Mouse (Mus musculus): ENCODE data around the gene Tmem191c.

The Tmem191c gene

DNA sequence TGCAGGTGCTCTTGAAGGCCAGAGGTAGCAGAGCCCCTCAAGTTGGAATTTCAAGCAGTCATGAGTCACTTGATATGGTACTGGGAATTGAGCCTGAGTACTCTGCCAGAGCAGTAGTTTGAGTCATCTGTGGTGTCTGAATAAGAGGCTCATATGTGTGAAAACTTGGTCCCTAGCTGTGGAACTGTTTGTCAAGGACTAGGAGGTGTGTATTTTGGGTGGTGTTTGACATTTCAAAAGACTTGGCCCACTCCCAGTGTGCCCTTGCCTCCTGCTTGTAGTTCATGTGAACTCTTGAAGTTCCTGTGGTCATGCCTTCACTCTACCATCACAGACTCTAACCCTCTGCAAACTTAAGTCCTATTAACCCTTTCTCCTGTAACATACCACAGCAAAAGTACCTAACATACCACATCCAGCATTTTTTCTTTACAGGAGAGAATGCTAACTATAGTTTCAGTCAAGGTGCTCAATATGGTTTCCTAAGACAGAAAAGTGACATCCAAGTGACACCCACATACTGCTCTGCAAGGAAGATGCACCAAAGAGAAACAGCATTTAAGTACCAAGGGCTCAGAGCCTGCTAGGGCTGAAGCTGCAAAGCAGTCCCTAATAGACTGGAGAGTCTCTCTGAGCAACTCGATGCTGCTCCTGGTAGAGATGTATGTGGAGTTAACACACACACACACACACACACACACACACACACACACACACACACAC, 54.1 kb downstream of the Tmem191c start:
- in situ Hi-C loops (cut with MboI): no loop called here

GRCm38 (mm10) chr16:17331116-17331515, 55.2 kb downstream of the Tmem191c start, which contains the start of gene Serpind1:
Gene Serpind1 (plus strand): TSS chr16:17331371.
- in situ Hi-C loops (cut with MboI): no loop called here

- in situ Hi-C loops (cut with MboI): no loop called here
Measured at GRCm38 (mm10) chr16:17331855-17332254, 56.0 kb downstream of the Tmem191c start.

Data from mature B cell (primary cell).